Mouse (Mus musculus) kidney, postnatal 25 days (tissue): Measurements from ENCODE around the gene Stpg1.

Source experiments
- DNase-seq, 2 experiments: peaks; one replicate each; pipeline ENCODE4 v3.0.0; 2021; ENCODE audit warnings: mixed read lengths in 2 of 2

Gene Stpg1

GRCm38 (mm10) chr4:135514925-135515324 is 20.3 kb downstream of the Stpg1 start:
- DNase-seq, result peak in 1 of 2 experiments; percentile 12

DNA sequence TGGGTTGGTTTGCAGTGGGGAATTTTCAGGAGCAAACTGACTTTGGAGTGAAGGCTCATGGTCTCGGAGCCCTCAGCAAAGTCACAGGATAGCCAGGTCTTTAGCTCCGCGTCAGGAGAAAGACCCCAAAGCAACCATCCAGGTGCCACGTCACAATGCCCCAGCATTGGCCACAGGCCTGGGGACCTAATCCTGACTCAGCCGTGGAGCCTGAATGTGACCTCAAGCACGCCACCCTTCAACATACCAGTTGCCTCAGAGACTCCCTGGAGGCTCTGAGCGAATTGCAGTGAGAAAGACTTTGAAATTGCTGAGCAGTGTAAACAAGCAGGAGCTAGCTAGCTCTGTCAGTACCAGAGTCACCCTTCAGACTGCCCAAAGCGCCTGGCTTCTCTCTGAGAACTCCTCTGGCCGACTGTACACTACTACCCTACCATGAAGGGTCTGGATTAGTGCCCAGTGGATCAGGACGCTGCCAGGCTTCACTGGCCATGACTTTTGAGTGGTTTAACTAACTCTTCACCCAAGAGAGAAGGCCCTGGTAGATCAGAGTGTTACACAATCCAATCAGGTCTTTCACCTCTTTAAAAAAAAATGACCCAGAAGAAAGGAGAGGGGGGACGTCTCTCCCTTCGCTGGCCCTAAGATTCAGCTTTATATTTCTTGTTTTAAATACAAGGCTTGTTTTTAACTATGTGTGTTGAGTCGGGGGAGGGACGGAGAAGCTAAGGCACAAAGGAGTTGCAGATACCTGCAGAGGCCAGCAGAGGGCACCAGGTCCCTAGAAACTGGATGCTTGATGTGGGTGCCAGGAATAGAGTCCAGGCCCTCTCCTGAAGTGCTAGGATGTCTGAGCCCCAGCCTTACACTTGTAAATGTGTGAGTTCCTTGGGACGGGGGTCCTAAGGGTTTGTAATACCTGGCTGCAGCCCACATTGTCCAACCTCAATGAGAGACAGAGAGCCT is 22.0 kb downstream of the Stpg1 start:
- DNase-seq, result peak; percentile 72 to 87

- DNase-seq, result peak in 1 of 2 experiments; percentile 28
Measured at GRCm38 (mm10) chr4:135518135-135518534, 23.5 kb downstream of the Stpg1 start.

DNA sequence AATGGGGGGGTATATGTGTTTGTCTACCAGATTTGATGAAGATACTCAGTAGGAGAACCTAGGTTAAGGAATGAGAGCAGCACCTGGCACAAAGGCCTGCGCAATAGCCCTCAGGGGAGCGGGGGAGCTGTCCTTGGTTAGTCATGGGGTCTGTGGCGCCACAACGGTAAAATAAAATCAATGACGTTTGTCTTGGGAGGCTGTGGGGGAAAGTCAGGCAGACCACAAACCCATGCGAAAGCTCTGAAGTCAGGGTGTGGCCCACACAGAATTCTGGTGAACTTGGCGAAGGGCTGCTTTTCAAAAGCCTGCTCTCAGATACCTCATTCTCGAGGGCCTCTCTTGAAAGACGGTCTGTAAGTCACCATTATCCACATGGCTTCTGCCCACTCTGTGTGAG is 25.8 kb downstream of the Stpg1 start:
- DNase-seq, result no peak

DNA sequence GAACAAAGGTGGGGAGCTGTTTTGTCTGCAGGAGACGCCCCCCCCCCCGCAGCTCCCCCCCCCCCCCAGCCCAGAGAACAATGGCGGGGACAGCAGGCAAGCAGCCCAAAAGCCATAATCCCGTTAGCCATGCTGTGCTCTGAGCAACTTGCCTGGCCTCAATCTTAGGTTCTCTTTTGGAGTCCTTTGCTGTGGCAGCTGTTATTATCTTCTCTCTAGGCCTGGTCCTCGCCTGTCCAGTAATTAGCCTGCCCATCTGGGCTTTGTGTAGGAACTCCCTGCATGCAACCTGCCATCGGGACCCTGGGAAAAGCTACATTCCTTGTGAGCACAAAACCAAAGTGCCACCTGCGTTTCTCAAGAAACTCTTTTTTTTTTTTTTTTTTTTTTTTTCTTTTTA is 29.3 kb downstream of the Stpg1 start:
- peak in 1 of 2 experiments; percentile 6 for DNase-seq

GRCm38 (mm10) chr4:135525057-135525456 is 30.5 kb downstream of the Stpg1 start:
- DNase-seq, result no peak

DNA sequence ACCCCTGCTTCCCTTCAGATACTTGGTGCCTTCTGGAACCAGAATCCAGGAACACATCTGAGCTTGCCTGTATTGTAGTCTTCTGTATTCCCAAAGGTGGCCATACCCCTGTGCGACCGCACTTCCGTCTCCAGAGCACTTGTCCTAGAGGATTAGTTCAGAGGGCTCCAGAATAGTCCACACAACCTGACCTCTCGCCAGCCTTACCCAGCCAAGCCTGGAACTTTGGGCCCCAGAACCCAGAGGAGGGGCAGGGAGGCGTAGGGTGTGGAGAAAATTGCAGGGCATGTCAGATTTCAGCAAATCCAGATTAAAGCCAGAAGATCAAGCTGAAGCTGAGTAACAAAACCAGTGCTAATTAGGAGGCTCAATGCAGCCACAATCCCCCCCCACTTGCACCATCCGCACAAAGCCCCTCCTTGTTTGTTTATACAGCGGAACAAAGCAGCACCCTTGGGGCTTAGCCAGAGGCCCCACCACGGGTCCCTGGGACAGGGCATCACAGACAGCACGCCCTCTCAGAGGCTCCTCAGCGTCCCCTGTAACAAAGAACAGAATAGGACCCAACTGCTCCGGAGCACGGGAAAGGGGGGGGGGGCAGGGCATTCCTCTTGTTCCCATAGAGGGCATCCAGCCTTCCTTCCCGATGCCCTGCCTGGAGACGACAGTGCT is 31.6 kb downstream of the Stpg1 start:
- no peak for DNase-seq

GRCm38 (mm10) chr4:135530270-135530669 is 35.7 kb downstream of the Stpg1 start:
- no peak for DNase-seq

DNA sequence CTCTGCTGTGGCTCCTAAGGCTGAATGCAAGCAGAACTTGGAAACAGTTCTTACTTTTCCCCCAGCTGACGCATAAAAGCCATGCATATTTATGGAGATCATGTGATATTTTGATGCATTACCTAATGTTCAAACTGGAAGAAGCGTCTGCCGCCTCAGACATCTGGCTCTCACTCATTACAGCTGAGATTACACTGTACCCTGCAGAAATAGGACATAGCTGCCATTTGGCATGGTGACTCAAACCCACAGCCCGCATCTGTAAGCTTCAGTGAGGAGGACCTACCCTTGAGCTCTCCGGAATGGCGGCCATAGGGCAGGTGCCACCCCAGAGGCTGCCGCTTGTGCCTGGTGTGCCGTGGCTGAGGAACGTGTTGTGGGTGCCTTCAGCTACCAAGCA is 36.6 kb downstream of the Stpg1 start:
- DNase-seq, result no peak

DNA sequence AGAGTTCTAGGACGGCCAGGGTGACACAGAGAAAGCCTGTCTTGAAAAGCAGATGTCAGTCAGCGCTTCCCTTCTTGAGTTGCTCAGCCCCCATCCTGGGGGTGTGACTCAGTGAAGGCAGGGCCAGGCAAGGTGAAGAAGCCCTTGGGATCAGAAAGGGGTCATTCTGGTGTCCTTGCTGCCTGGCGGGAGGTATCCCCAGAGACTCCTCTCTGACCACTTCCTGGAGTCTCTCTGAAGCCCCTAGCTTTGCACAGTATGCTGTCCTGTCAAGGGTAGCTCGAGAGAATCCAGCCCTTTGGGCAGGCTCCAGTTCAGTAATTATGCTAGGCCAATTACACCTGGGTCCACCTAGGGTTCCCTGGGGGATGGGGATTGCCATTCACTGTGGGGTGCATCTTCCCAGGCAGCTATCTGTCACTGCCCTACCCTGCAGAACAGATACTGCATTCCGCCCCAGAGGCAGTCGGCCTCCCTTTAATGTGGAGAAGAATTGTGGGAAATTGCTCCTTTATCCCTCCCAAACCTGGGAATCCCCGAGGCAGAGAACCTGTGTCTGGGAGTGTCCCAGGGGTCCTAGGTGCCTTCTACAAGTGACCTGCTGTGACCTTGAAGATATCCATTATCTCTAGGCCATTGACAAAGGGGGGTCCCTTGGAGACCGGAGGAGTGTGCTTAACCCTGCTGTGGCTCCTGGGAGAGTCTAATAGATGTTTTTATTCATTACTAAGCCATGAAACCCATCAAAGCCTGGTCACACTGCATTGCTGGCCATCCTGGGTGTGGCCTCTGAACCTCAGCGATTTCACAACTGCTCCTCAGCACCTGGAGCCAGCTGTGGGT is 37.4 kb downstream of the Stpg1 start:
- DNase-seq, result no peak

GRCm38 (mm10) chr4:135533001-135533400 is 38.4 kb downstream of the Stpg1 start:
- DNase-seq, result no peak

DNA sequence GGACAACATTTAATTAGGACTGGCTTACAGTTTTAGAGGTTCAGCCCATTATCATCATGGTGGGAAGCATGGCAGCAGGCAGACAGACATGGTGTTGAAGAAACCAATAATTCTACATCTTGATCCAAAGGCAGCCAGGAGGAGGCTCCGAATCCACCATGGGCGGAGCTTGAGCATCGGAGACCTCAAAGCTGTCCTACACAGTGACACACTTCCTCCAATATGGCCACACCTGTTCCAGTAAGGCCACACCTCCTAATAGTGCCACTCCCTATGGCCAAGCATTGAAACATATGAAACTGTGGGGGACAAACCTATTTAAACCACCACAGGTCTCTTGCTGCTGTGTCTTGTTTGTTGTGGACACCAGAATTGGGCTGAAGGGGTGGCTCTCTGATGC is 40.4 kb downstream of the Stpg1 start:
- DNase-seq, result no peak

DNA sequence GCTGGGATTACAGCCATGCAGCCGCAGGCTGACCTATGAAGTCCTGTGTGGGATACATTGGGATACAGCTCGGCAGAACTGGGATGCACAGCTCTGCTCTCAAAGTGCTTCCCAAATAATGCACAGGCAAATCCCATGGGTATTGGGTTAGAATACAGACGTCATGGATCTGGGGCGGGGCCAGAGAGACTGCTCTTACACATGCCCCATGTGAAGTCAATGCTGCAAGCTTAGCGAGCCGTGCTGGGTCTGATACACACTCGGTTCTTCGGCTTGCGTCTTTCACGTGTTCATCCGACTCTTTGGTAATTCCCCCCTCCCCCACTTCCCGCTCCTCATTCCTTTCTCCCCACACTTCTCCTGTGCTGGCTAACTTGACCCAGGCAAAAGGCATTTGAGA is 44.5 kb downstream of the Stpg1 start:
- DNase-seq, result no peak

DNA sequence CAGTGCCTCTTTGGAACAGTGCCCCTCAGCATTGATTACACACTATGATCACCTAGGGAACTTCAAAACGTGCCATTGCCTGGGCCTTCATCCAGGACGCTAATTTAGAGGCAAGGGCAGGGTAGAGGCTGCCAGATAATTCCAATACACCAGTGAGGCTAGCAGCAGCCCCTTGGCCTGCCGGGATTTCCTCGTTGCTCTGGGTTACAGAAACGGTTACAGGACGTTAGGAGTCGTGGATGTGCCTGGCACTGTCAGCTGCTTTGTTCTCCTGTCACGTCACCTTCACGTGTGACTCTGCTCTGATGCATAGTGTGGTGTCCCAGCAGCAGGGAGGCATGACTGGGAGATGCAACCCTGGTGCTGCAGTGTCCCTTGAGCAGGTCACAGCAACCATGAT is 45.5 kb downstream of the Stpg1 start:
- no peak for DNase-seq

- peak in 1 of 2 experiments; percentile 42 for DNase-seq
Measured at GRCm38 (mm10) chr4:135544284-135544683, 49.7 kb downstream of the Stpg1 start.

- DNase-seq, result peak; percentile 20 to 62
Measured at GRCm38 (mm10) chr4:135545080-135545511, 50.5 kb downstream of the Stpg1 start.

- DNase-seq, result no peak
Measured at GRCm38 (mm10) chr4:135546008-135546407, 51.4 kb downstream of the Stpg1 start.

GRCm38 (mm10) chr4:135546793-135547192 is 52.2 kb downstream of the Stpg1 start:
- DNase-seq, result no peak

DNA sequence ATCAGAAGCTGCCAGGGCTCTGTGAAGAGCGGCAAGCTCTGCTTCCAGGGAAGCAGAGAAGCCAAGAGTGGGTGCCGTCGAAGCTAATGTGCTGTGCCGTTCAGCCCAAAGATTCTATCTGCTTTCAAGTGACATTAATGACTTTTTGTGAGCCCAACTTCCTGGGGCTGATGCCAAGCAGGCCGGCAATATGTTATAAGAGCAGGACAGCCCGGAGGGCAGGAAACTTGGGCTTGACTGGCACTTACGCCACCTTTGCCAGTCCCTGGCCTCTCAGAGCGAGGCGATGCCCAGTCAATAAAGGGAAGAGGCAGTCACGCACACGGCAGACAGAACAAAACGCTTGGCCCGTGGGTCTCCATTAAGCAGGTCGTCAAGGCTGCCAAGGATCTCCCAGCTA is 53.0 kb downstream of the Stpg1 start:
- DNase-seq, result peak in 1 of 2 experiments; percentile 64

GRCm38 (mm10) chr4:135548108-135548507 is 53.5 kb downstream of the Stpg1 start:
- no peak for DNase-seq

- DNase-seq, result peak in 1 of 2 experiments; percentile 42
Measured at GRCm38 (mm10) chr4:135548521-135549077, 54.0 kb downstream of the Stpg1 start.

- no peak for DNase-seq
Measured at GRCm38 (mm10) chr4:135549323-135549722, 54.7 kb downstream of the Stpg1 start.

DNA sequence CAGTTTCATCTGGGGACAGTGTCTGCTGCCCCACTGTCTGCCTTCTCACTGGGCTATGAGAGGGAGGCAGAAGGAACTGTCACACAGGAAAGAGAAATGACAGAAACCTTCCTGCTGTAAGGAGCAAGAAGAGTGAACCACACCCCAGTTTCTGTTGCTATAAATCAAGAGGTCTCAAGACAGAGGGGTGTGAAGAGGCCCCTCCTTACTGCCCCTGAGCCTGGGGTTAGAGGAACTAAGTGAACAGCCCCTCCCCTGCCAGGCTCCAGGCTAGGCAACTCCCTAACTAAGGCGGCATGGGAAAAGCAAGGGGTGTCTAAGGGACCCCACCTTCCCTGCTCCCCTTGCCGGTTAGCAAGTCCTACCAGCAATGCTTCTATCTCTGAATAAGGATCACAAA is 69.2 kb downstream of the Stpg1 start:
- DNase-seq, result no peak
